Mouse (Mus musculus) urinary bladder, postnatal 4 days (tissue): Measurements from ENCODE around the gene Fmo1.

Experiments used
- DNase-seq, 2 experiments: peaks; one replicate each; pipeline ENCODE4 v3.0.0; 2021 to 2022; ENCODE audit warnings: low spot score in 2 of 2

Fmo1 gene

DNA sequence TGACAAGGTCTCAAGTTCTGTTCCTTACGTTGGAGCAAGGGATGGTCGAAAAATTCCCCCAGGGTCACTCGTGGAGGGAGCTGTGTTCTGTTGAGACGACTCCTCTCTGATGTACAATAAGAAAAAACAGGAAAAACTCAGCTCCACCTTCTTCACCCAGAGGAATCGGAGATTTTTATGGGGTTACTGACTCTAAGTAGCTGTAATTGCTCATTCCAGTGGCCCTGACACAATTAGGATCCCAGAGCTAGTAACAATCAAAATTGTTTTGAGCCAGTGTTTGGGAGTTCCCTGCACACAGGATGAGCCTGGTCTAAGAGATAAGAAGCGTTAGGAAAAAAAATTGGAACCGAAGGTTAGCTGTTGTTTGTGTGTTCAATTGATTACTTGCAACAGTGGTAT lies at the start of gene Fmo1:
Fmo1 (minus strand) TSS at position 331 of the 402 bp plus-strand sequence.
- no peak for DNase-seq

DNA sequence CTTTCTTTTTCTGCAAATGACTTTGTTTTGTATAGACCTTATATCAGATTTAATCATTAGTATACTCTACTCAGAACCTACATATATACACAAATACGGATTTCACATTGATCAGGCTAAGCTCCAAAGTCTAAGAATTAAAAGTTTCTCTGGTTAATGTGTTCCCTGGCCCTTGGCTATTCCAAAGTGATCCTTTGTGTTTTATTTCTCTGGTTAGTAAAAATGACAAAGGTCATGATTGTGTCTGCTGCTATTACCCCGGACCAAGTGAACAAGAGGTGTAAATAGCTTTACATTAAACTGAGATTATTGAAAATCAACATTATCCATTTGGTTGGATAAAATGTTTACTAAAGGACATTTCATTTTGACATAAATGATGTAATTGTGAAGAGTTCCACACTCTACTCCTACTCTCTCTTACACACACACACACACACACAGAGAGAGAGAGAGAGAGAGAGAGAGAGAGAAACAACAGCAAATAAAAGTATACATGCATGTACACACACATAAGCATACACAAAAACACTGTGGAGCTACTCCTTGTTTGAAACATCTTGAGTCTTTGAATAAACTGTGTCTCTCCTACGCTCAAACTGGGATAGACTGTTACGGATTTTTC lies 48.6 kb upstream of the Fmo1 start:
- no peak for DNase-seq

- no peak for DNase-seq
Measured at GRCm38 (mm10) chr1:162912085-162912484, 45.7 kb upstream of the Fmo1 start.

DNA sequence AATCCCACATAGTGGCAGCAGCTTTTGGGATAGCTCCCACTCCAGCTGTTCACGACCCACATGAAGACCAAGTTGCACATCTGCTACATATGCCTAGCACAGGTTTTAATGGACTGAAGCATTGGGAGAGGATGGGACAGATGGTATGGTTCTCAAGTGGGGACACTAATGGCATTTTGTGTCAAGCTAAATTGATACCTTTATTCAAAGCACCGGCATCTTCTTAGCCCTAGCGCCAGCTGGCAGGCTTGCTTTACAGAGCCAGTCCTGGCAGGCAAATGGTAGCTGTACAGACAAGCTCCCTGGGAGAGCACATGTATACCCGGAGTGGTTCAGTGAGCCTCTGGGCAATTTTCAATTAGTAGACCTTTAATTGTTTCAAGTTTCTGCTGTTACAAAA lies 35.5 kb upstream of the Fmo1 start:
- DNase-seq, result no peak

- DNase-seq, result no peak
Measured at GRCm38 (mm10) chr1:162897838-162898811, 31.7 kb upstream of the Fmo1 start, which contains the start of gene Fmo2. TSS of gene Fmo2 (minus strand) at chr1:162898726.

- DNase-seq, result peak in 1 of 2 experiments; percentile 84
Measured at GRCm38 (mm10) chr1:162895900-162896299, 29.5 kb upstream of the Fmo1 start.

- DNase-seq, result no peak
Measured at GRCm38 (mm10) chr1:162893014-162893413, 26.6 kb upstream of the Fmo1 start.

GRCm38 (mm10) chr1:162891980-162892451 lies 25.6 kb upstream of the Fmo1 start:
- no peak for DNase-seq

DNA sequence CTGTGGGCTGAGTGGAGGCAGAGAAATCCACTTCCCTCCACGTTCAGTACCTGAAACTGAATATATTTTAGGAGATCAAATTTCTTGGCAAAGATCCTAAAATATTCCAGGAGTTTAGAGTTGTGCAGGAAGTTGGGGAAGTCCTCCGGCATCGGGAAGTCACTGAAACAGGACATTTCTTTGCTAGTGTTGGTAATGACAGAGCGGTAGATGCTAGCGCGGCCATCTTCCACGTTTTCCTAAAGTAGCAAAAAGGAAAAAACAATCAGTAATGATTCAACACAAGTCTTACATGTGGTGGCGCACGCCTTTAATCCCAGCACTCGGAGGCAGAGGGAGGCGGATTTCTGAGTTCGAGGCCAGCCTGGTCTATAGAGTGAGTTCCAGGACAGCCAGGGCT lies 22.2 kb upstream of the Fmo1 start:
- no peak for DNase-seq

DNA sequence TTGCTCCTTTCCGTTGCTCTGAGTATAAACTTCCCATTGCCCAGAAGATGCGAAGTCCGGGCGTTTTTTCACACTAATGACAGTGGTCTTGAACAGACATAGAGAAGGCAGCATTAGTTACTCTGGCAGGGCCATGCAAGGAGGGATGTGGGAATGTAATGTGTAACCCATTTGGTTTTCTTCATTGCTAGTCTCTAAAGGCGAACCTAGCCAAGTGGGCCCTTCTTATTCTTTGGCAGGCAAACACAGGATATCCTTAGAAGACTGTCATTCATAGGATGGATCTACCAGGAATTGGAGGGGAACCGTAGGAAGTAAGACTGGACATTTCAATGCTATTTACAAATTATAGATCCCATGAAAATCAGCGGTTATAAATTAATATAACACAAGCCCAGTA lies 21.2 kb upstream of the Fmo1 start:
- no peak for DNase-seq

GRCm38 (mm10) chr1:162886138-162886816 lies 19.9 kb upstream of the Fmo1 start:
- DNase-seq, result no peak

DNA sequence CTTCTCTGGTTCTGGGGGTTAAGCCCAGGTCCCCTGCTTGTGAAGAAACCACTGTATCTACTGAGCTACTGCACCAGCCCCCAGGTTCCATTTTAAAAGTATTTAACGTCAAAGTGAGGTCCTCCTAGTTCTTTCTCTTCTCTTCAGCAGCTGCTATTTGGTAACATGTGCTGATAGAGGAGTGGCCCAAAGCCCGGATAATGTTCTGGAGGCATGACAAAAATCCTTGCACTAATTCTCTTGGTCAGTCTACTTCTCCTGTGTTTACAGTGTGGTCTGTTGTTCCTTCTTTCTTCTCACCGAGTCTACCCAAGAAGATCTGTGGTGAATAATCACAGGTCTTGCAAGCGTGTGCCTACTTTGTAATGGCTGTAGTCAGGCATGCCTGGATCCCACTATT lies 16.3 kb upstream of the Fmo1 start:
- no peak for DNase-seq

DNA sequence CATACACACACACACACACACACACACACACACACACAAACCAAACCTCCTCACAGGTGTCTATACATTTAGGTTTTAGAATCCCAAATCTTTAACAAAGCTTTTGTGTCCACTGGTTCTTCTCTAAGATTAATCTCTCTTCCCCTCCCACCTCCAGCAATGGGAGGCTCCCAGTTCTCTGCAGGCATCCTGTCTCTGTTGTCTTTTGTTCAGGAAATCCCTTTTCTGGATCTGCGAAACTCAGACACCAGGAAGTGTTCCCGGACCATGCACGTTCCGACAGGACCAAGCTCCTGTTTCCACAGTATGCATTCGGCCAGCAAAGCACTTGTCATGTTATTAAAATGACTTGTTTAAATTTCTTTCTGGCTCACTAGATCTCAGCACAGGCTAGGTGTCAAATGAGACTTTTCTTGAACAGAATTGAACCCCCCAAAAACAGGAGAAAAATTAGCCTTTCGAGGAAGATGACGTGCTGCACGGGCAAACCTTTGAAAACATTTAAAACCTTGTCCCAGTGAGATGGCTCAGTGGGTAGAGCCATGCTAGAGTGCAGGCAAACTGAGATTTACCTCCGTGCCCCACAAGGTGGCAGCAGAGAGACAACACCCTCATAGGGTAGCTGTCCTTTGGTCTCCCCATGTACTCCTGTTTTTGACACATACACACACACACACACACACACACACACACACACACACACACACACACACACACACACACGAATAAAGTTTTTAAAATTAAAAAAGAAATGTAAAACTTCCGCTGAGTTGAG lies 13.4 kb upstream of the Fmo1 start:
- DNase-seq, result no peak

DNA sequence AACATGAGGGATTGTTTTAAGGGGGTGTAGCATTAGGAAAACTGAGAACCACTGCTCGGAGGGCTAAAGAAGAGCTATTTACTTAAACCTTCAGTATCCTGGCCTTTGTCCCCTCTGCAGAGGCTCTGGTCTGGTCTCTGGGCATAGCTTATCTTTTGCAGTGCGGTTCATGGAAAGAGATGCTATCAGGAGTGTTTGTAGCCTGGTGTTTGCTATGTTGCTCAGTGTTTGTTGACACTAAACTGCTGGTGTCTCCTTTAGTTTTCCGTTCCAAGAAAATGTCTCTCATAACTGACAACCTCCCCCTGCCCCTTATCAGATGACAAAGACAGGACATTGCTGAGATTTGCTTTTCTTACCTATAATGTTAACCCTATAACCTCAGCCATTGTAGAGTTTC lies 8.7 kb upstream of the Fmo1 start:
- no peak for DNase-seq

DNA sequence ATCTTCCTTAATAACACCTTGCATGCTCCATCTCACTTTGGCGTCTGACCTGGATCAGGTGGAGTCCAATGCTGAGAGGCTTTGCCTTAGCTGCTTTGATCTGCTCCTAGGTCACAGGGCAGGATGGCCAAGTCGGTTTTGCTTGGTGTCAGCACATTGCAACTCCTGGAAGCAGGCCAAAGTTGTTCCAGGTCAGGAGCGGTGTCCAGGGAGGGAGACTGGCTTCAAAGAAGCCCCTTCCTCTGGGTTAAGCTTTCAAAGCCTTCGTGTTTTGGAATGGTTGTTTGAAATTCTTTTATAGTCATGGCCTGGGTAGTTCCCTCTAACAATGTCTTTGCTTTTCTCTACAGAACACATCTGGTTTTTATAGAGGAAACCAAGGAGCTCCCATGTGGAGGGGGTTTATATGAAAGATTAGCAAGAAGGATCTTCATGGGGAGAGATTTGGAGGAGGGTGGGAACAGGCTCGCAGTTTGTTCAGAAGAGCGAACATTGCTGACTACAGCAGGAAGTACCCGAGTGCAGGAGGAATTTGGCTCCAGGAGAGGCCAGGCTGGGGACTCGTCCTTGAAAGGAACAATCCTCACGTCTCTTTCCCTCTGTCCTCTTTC lies 5.4 kb upstream of the Fmo1 start:
- no peak for DNase-seq

DNA sequence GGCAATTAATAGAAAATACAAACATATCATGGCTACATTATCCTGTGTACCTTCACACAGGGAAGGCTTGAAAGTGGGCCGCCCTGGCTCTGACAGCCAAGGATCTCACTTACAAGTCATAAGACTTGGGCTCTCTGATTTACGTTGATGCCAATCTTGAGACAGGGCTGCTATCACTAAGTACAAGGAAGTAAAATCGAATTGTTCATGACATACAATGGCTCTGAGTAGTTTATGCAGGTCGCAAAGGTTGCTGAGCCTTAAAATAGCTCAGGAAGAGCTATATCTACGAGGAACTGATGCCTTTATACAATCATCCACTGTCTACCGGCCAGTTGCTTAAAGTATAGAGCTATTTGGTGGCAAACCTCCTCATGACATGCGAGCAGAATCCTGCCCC lies 4.6 kb upstream of the Fmo1 start:
- DNase-seq, result no peak

- DNase-seq, result no peak
Measured at GRCm38 (mm10) chr1:162867396-162867795, 986 bp upstream of the Fmo1 start.

DNA sequence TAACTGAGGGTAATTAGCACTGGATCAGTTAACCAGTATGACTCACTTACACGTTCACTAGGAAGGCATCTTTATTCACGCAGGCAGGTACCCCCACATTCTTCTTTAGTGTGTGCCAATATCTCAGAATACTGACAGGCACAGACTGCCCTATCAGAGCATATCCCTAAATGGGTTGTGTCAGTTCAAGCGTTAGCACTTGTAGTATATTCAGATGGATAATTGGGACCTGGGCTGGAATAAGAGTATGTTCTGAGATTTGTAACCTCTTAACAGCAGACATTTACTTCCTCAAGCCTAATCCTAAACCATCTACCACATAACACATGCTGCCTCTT lies 948 bp downstream of the Fmo1 start:
- DNase-seq, result no peak

GRCm38 (mm10) chr1:162864816-162865492 lies 1.5 kb downstream of the Fmo1 start:
- no peak for DNase-seq

- no peak for DNase-seq
Measured at GRCm38 (mm10) chr1:162864279-162864678, 2.1 kb downstream of the Fmo1 start.

GRCm38 (mm10) chr1:162863579-162863978 lies 2.8 kb downstream of the Fmo1 start:
- DNase-seq, result no peak
